Mouse (Mus musculus) midbrain, embryonic 13.5 days (tissue): ENCODE measurements around the gene Zfp746. TPM values are rescaled to one million over a fixed set of nuclear protein-coding genes. Genes with fewer than 3 reads are reported as not detected.
A peak's percentile ranks its signal among the peaks of the same experiment; 100 is the strongest.

ENCODE experiments used
- ATAC-seq: fragments of 200-750 bp; cut with Nextera tagmentation; 2 replicates; pipeline ENCODE4 v1.8.0; 2017; ENCODE audit warnings: mild to moderate bottlenecking, moderate TSS enrichment, moderate library complexity
- H3K27ac ChIP-seq: fragments of 300-500 bp; sonication (generic); 2 replicates; pipeline ENCODE4 v1.5.1; 2015; ENCODE audit warnings: inconsistent platforms, mild to moderate bottlenecking, moderate library complexity
- H3K27me3 ChIP-seq: fragments of 300-500 bp; sonication (generic); 2 replicates; pipeline ENCODE4 v1.6.1; 2015; ENCODE audit warnings: mild to moderate bottlenecking, inconsistent platforms
- H3K36me3 ChIP-seq: fragments of 300-500 bp; sonication (generic); 2 replicates; pipeline ENCODE4 v1.6.1; 2015; ENCODE audit warnings: mild to moderate bottlenecking, inconsistent platforms
- H3K4me1 ChIP-seq: fragments of 300-500 bp; sonication (generic); replicated peaks from 2 replicates; pipeline ENCODE4 v1.6.1; 2015; ENCODE audit warnings: inconsistent platforms
- H3K4me2 ChIP-seq: fragments of 300-500 bp; sonication (generic); replicated peaks from 2 replicates; pipeline ENCODE4 v1.6.1; 2015; ENCODE audit warnings: moderate library complexity, mild to moderate bottlenecking, inconsistent platforms
- H3K4me3 ChIP-seq: fragments of 300-500 bp; sonication (generic); replicated peaks from 2 replicates; pipeline ENCODE4 v1.5.1; 2015; ENCODE audit warnings: mild to moderate bottlenecking, inconsistent platforms
- H3K9ac ChIP-seq: fragments of 300-500 bp; sonication (generic); replicated peaks from 2 replicates; pipeline ENCODE4 v1.6.1; 2015; ENCODE audit warnings: mild to moderate bottlenecking, inconsistent platforms
- H3K9me3 ChIP-seq: fragments of 300-500 bp; sonication (generic); 2 replicates; pipeline ENCODE4 v1.6.1; 2016; ENCODE audit warnings: mild to moderate bottlenecking, inconsistent platforms
- WGBS: fragments of 180-500 bp; shearing (Covaris S2); methylation state at CpG from one replicate; pipeline ENCODE4 v1.1.7; 2015; 5-methylcytosine and 5-hydroxymethylcytosine counted together
- microRNA-seq: library from miRNA; unstranded; fragments of <30 nt; microRNA quantifications from one replicate; pipeline ENCODE4, GENCODE M21; 2016
- polyA plus RNA-seq: library from polyadenylated mRNA; unstranded; fragments of >200 nt; fragmentation: Nextera tagmentation; extraction: Ambion mirVana; gene quantifications from 2 replicates; pipeline ENCODE4 v1.2.1, GENCODE M21; 2015

Zfp746 gene
- polyA plus RNA-seq, 1 experiment from 2014 or later, result 21.5 TPM

- peak; percentile 51 for ATAC-seq
- Histone ChIP-seq H3K27me3 (no peaks in the 10 kb centered on the region), H3K9ac (no peak overlapping the region), H3K4me2 (peak overlapping the region; percentile 19; the same call in 1 of the 2 replicates), H3K4me3 (no peak overlapping the region), H3K4me1 (peaks cover 7% of the 10 kb centered on the region), H3K36me3 (peaks cover 77% of the 10 kb centered on the region), H3K9me3 (peaks cover 14% of the 10 kb centered on the region), H3K27ac (no peak overlapping the region)
- 61% methylated on average over 21 of the region's 21 CpGs for WGBS
Measured at GRCm38 (mm10) chr6:48024994-48025345, 61.4 kb downstream of the Zfp746 start.

DNA sequence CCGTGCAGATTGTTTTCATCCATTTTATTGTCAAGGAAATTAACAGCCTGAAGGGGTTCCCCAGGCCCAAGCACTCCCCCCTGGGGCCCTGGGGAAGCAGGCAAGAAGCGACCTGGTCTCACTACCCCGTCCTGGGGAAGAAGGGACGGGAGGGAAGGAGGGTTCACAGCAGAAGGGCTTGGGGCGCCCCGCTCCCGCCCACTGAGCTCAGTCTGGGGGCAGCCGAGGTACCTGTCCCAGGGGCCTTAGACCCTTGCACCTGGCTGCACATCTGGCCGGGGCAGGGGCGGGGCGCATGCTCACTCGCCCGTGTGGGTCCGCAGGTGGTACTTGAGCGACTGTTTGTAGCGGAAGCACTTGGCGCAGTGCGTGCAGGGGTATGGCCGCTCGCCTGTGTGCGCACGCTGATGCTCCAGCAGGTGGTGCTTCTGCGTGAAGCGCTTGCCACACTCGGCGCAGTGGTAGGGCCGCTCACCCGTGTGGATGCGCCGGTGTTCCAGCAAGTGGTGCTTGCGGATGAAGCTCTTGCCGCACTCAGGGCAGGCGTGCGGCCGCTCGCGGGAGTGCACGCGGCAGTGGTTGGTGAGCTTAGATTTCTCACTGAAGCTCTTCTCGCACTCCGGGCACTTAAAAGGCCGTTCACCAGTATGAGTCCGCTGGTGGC is 61.9 kb downstream of the Zfp746 start:
- peaks cover 74% of the 10 kb centered on the region for H3K36me3 ChIP-seq
- H3K27ac ChIP-seq, result no peak overlapping the region
- no peak overlapping the region for H3K9ac ChIP-seq
- WGBS, result 76% methylated on average over 43 of the region's 43 CpGs
- no peak overlapping the region for H3K4me3 ChIP-seq
- H3K4me2 ChIP-seq, result peak overlapping the region; percentile 19; the same call in 1 of the 2 replicates
- ATAC-seq, result peak; percentile 86
- H3K4me1 ChIP-seq, result peaks cover 8% of the 10 kb centered on the region
- no peaks in the 10 kb centered on the region for H3K27me3 ChIP-seq
- peaks cover 14% of the 10 kb centered on the region for H3K9me3 ChIP-seq

GRCm38 (mm10) chr6:48022672-48023071 is 63.7 kb downstream of the Zfp746 start:
- Histone ChIP-seq H3K27ac (no peak overlapping the region), H3K9ac (no peak overlapping the region), H3K9me3 (peaks cover 14% of the 10 kb centered on the region), H3K27me3 (no peaks in the 10 kb centered on the region), H3K4me3 (no peak overlapping the region), H3K4me2 (no peak overlapping the region), H3K36me3 (peaks cover 63% of the 10 kb centered on the region), H3K4me1 (peaks cover 8% of the 10 kb centered on the region)
- WGBS, result 85% methylated on average over 2 of the region's 2 CpGs
- no peak for ATAC-seq

DNA sequence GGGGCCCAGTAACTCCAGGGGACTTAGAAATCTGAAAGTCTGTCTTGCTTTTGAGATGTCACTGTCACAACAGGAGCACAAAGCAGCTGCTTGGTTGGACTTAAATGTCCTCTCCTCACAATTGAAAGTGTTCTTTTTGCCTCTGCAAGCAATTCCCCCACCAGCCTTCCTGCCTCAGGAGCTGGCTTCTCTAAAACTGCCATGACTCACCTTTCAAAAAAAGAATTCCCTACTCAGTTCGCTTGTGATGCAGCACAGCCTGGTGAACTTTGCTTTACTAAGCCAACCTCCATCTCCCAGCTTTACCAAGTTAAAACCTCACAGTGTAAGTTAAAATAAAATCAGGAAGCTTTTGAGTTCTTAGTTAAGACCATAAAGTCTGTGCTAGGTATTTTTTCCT is 64.7 kb downstream of the Zfp746 start:
- no peak for ATAC-seq
- H3K4me3 ChIP-seq, result no peak overlapping the region
- peaks cover 8% of the 10 kb centered on the region for H3K4me1 ChIP-seq
- H3K27me3 ChIP-seq, result no peaks in the 10 kb centered on the region
- peaks cover 56% of the 10 kb centered on the region for H3K36me3 ChIP-seq
- H3K9ac ChIP-seq, result no peak overlapping the region
- no peak overlapping the region for H3K27ac ChIP-seq
- H3K9me3 ChIP-seq, result peaks cover 14% of the 10 kb centered on the region
- 77% methylated on average over 1 of the region's 1 CpGs for WGBS
- no peak overlapping the region for H3K4me2 ChIP-seq

GRCm38 (mm10) chr6:48020006-48020405 is 66.4 kb downstream of the Zfp746 start:
- Histone ChIP-seq H3K4me2 (no peak overlapping the region), H3K4me1 (peaks cover 14% of the 10 kb centered on the region), H3K36me3 (peaks cover 40% of the 10 kb centered on the region), H3K9ac (no peak overlapping the region), H3K4me3 (no peak overlapping the region), H3K27me3 (no peaks in the 10 kb centered on the region), H3K9me3 (peaks cover 9% of the 10 kb centered on the region), H3K27ac (peak overlapping the region; percentile 65)
- WGBS, result 46% methylated on average over 2 of the region's 2 CpGs
- ATAC-seq, result no peak

GRCm38 (mm10) chr6:48016841-48017240 is 69.6 kb downstream of the Zfp746 start:
- peaks cover 14% of the 10 kb centered on the region for H3K4me1 ChIP-seq
- 92% methylated on average over 9 of the region's 9 CpGs for WGBS
- no peak overlapping the region for H3K4me2 ChIP-seq
- no peak overlapping the region for H3K27ac ChIP-seq
- peaks cover 12% of the 10 kb centered on the region for H3K36me3 ChIP-seq
- H3K4me3 ChIP-seq, result no peak overlapping the region
- no peak for ATAC-seq
- no peak overlapping the region for H3K9ac ChIP-seq
- H3K27me3 ChIP-seq, result no peaks in the 10 kb centered on the region
- H3K9me3 ChIP-seq, result no peaks in the 10 kb centered on the region

DNA sequence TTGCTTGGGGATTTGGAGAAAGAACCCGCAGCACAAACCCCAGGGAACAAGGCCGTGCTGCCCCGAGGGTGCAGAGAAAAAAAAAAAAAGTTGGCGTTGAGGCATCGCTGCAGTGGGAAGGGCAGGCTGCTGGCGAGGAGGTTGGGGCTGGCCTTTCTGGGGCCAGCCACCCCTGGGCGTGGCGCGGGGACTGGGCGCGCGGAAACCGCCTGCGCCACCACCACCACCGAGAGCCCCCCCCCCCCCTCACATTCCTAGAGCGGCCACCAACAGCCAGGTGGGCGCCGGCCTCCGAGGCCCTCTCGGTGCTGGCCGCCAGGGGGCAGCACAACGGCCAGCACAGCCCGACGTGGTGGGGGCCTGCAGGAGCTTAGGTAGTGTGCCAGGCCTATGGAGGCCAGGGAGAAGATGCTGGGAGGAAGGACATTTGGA is 70.3 kb downstream of the Zfp746 start:
- Histone ChIP-seq H3K4me2 (peak overlapping the region; percentile 66), H3K36me3 (peaks cover 9% of the 10 kb centered on the region; the same call in 1 of the 2 replicates), H3K9ac (peak overlapping the region; percentile 65), H3K4me1 (peaks cover 14% of the 10 kb centered on the region), H3K9me3 (no peaks in the 10 kb centered on the region), H3K4me3 (peak overlapping the region; percentile 47), H3K27me3 (no peaks in the 10 kb centered on the region), H3K27ac (no peak overlapping the region)
- 0% methylated on average over 24 of the region's 24 CpGs for WGBS
- peak; percentile 96 for ATAC-seq

Small RNAs within 50 kb of the gene (microRNA-seq; reads per million reads assigned to microRNA genes)
- not detected for gene Gm24563

Other genes with a start within 250 kb of the Zfp746 start
- gene Zfp282, start 209.4 kb downstream of the Zfp746 start, polyA plus RNA-seq, result 20.4 and 25.9 TPM in 2 replicates
- 21.0 and 22.2 TPM in 2 replicates for gene Zfp212, start 166.1 kb downstream of the Zfp746 start, polyA plus RNA-seq
- 13.9 and 14.6 TPM in 2 replicates for gene Zfp956, start 133.2 kb downstream of the Zfp746 start, polyA plus RNA-seq
- 8.9 and 9.3 TPM in 2 replicates for gene Zfp777, start 37.7 kb downstream of the Zfp746 start, polyA plus RNA-seq